Mouse (Mus musculus): ENCODE data around the gene Limk2. TPM values are rescaled to one million over a fixed set of nuclear protein-coding genes. Genes with fewer than 3 reads are reported as not detected.

The Limk2 gene
- polyA plus RNA-seq, 1 experiment from 2014 or later, result 58.1 TPM

GRCm38 (mm10) chr11:3382602-3383594, 26.1 kb downstream of the Limk2 start:
- Histone ChIP-seq H3K9ac (ENCODE audit: low read length) (no peak overlapping the region), H3K36me3 (ENCODE audit: control insufficient read depth, insufficient read depth, low read length) (peaks cover 11% of the 10 kb centered on the region; the same call in 1 of the 2 replicates), H3K4me2 (ENCODE audit: low read length) (no peak overlapping the region), H3K4me3 (ENCODE audit: control insufficient read depth in 1 of 2, insufficient read depth in 1 of 2, low read depth in 1 of 2, low read length in 2 of 2) (no peak overlapping the region), H3K27ac (replicated peaks in 1 of 2; ENCODE audit: control insufficient read depth in 1 of 2, insufficient read depth in 1 of 2, low read depth in 2 of 2, low read length in 2 of 2) (0 out of 4 replicates have a peak overlapping the region, but pooled peaks of 1 of the 2 experiments have one; percentile 1), H3K9me3 (ENCODE audit: control insufficient read depth, low read length) (no peaks in the 10 kb centered on the region), H3K27me3 (ENCODE audit: control insufficient read depth, insufficient read depth, low read length) (no peaks in the 10 kb centered on the region), H3K4me1 (ENCODE audit: control insufficient read depth in 2 of 2, insufficient read depth in 2 of 2, low read length in 2 of 2) (peaks cover 6 to 11% of the 10 kb centered on the region in 2 experiments; a peak in 3 of 4 replicates)
- no peak for ATAC-seq (ENCODE audit: insufficient number of reproducible peaks, insufficient read depth, low FRiP score, low read depth)
- 72% methylated on average over 5 of the region's 5 CpGs for WGBS

- Histone ChIP-seq H3K27ac (replicated peaks in 1 of 2; ENCODE audit: control insufficient read depth in 1 of 2, insufficient read depth in 1 of 2, low read depth in 2 of 2, low read length in 2 of 2) (0 out of 4 replicates have a peak overlapping the region, but pooled peaks of 1 of the 2 experiments have one; percentile 2), H3K9ac (ENCODE audit: low read length) (0 out of 2 replicates have a peak overlapping the region, but pooled peaks have one; percentile 3), H3K36me3 (ENCODE audit: control insufficient read depth, insufficient read depth, low read length) (peaks cover 11% of the 10 kb centered on the region; the same call in 1 of the 2 replicates), H3K4me1 (ENCODE audit: control insufficient read depth in 2 of 2, insufficient read depth in 2 of 2, low read length in 2 of 2) (peaks cover 2 to 4% of the 10 kb centered on the region in 2 experiments; a peak in 2 of 4 replicates), H3K9me3 (ENCODE audit: control insufficient read depth, low read length) (no peaks in the 10 kb centered on the region), H3K4me3 (ENCODE audit: control insufficient read depth in 1 of 2, insufficient read depth in 1 of 2, low read depth in 1 of 2, low read length in 2 of 2) (no peak overlapping the region), H3K27me3 (ENCODE audit: control insufficient read depth, insufficient read depth, low read length) (no peaks in the 10 kb centered on the region), H3K4me2 (ENCODE audit: low read length) (no peak overlapping the region)
- 65% methylated on average over 6 of the region's 6 CpGs for WGBS
- ATAC-seq (ENCODE audit: insufficient number of reproducible peaks, insufficient read depth, low FRiP score, low read depth), result no peak
These were observed 27.7 kb downstream of the Limk2 start for GRCm38 (mm10) chr11:3381148-3381814.

GRCm38 (mm10) chr11:3379427-3379826, 29.6 kb downstream of the Limk2 start:
- no peak for ATAC-seq (ENCODE audit: insufficient number of reproducible peaks, insufficient read depth, low FRiP score, low read depth)
- WGBS, result 58% methylated on average over 4 of the region's 4 CpGs

GRCm38 (mm10) chr11:3374741-3375140, 34.2 kb downstream of the Limk2 start:
- Histone ChIP-seq H3K4me2 (ENCODE audit: low read length) (peak overlapping the region; percentile 57), H3K4me1 (ENCODE audit: control insufficient read depth in 2 of 2, insufficient read depth in 2 of 2, low read length in 2 of 2) (peaks cover 32 to 48% of the 10 kb centered on the region in 2 experiments), H3K9me3 (ENCODE audit: control insufficient read depth, low read length) (no peaks in the 10 kb centered on the region), H3K4me3 (ENCODE audit: control insufficient read depth in 1 of 2, insufficient read depth in 1 of 2, low read depth in 1 of 2, low read length in 2 of 2) (peak overlapping the region in 1 of 2 experiments; percentile 10; a peak in 1 of 4 replicates), H3K9ac (ENCODE audit: low read length) (peak overlapping the region; percentile 64), H3K27me3 (ENCODE audit: control insufficient read depth, insufficient read depth, low read length) (no peaks in the 10 kb centered on the region), H3K27ac (replicated peaks in 1 of 2; ENCODE audit: control insufficient read depth in 1 of 2, insufficient read depth in 1 of 2, low read depth in 2 of 2, low read length in 2 of 2) (peak overlapping the region; percentile 92), H3K36me3 (ENCODE audit: control insufficient read depth, insufficient read depth, low read length) (no peaks in the 10 kb centered on the region)
- no peak for ATAC-seq (ENCODE audit: insufficient number of reproducible peaks, insufficient read depth, low FRiP score, low read depth)
- whole genome bisulfite sequencing, result 22% methylated on average over 12 of the region's 12 CpGs

More at GRCm38 (mm10) chr11:3379427-3379826, 29.6 kb downstream of the Limk2 start:
- no peak overlapping the region for H3K27ac ChIP-seq (replicated peaks in 1 of 2; ENCODE audit: control insufficient read depth in 1 of 2, insufficient read depth in 1 of 2, low read depth in 2 of 2, low read length in 2 of 2)
- H3K9me3 ChIP-seq (ENCODE audit: control insufficient read depth, low read length), result no peaks in the 10 kb centered on the region
- peaks cover 15 to 18% of the 10 kb centered on the region in 2 experiments for H3K4me1 ChIP-seq (ENCODE audit: control insufficient read depth in 2 of 2, insufficient read depth in 2 of 2, low read length in 2 of 2)
- H3K36me3 ChIP-seq (ENCODE audit: control insufficient read depth, insufficient read depth, low read length), result peaks cover 11% of the 10 kb centered on the region; the same call in 1 of the 2 replicates
- no peak overlapping the region for H3K4me2 ChIP-seq (ENCODE audit: low read length)
- H3K9ac ChIP-seq (ENCODE audit: low read length), result no peak overlapping the region
- no peaks in the 10 kb centered on the region for H3K27me3 ChIP-seq (ENCODE audit: control insufficient read depth, insufficient read depth, low read length)
- H3K4me3 ChIP-seq (ENCODE audit: control insufficient read depth in 1 of 2, insufficient read depth in 1 of 2, low read depth in 1 of 2, low read length in 2 of 2), result no peak overlapping the region

- peak overlapping the region; percentile 57 for H3K4me2 ChIP-seq (ENCODE audit: low read length)
- peaks cover 35 to 52% of the 10 kb centered on the region in 2 experiments for H3K4me1 ChIP-seq (ENCODE audit: control insufficient read depth in 2 of 2, insufficient read depth in 2 of 2, low read length in 2 of 2)
- peak overlapping the region; percentile 64 for H3K9ac ChIP-seq (ENCODE audit: low read length)
- 8% methylated on average over 7 of the region's 7 CpGs for WGBS
- H3K36me3 ChIP-seq (ENCODE audit: control insufficient read depth, insufficient read depth, low read length), result no peaks in the 10 kb centered on the region
- H3K4me3 ChIP-seq (ENCODE audit: control insufficient read depth in 1 of 2, insufficient read depth in 1 of 2, low read depth in 1 of 2, low read length in 2 of 2), result peak overlapping the region in 1 of 2 experiments; percentile 10; a peak in 1 of 4 replicates
- H3K27ac ChIP-seq (replicated peaks in 1 of 2; ENCODE audit: control insufficient read depth in 1 of 2, insufficient read depth in 1 of 2, low read depth in 2 of 2, low read length in 2 of 2), result peak overlapping the region; percentile 92
- ATAC-seq (ENCODE audit: insufficient number of reproducible peaks, insufficient read depth, low FRiP score, low read depth), result no peak
- H3K9me3 ChIP-seq (ENCODE audit: control insufficient read depth, low read length), result no peaks in the 10 kb centered on the region
- no peaks in the 10 kb centered on the region for H3K27me3 ChIP-seq (ENCODE audit: control insufficient read depth, insufficient read depth, low read length)
These were observed 34.7 kb downstream of the Limk2 start for GRCm38 (mm10) chr11:3374293-3374645.

GRCm38 (mm10) chr11:3373591-3374292, 35.2 kb downstream of the Limk2 start:
- Histone ChIP-seq H3K9ac (ENCODE audit: low read length) (peak overlapping the region; percentile 64), H3K27ac (replicated peaks in 1 of 2; ENCODE audit: control insufficient read depth in 1 of 2, insufficient read depth in 1 of 2, low read depth in 2 of 2, low read length in 2 of 2) (peak overlapping the region; percentile 92), H3K4me1 (ENCODE audit: control insufficient read depth in 2 of 2, insufficient read depth in 2 of 2, low read length in 2 of 2) (peaks cover 40 to 58% of the 10 kb centered on the region in 2 experiments), H3K36me3 (ENCODE audit: control insufficient read depth, insufficient read depth, low read length) (no peaks in the 10 kb centered on the region), H3K4me3 (ENCODE audit: control insufficient read depth in 1 of 2, insufficient read depth in 1 of 2, low read depth in 1 of 2, low read length in 2 of 2) (peak overlapping the region in 1 of 2 experiments; percentile 10; a peak in 1 of 4 replicates), H3K4me2 (ENCODE audit: low read length) (peak overlapping the region; percentile 57), H3K27me3 (ENCODE audit: control insufficient read depth, insufficient read depth, low read length) (no peaks in the 10 kb centered on the region), H3K9me3 (ENCODE audit: control insufficient read depth, low read length) (no peaks in the 10 kb centered on the region)
- no peak for ATAC-seq (ENCODE audit: insufficient number of reproducible peaks, insufficient read depth, low FRiP score, low read depth)
- 9% methylated on average over 7 of the region's 7 CpGs for WGBS

Data from heart, embryonic 14.5 days (tissue).